Mouse (Mus musculus) midbrain, embryonic 14.5 days (tissue): ENCODE measurements at regions not wholly inside any gene's neighbourhood (a gene's known extent, or its start where the extent isn't known, plus 50 kb on each side); places are given as distances from the start of the nearest gene placed in this dataset.

Source experiments
- ATAC-seq: fragments of 200-750 bp; cut with Nextera tagmentation; 2 replicates; pipeline ENCODE4 v1.8.0; 2017; ENCODE audit warnings: moderate number of reproducible peaks, moderate library complexity; ENCODE audit not compliant: low FRiP score, low TSS enrichment
- DNase-seq: peaks from one replicate; pipeline ENCODE4 v3.0.0-alpha.2; 2015
- H3K27ac ChIP-seq: fragments of 300-500 bp; sonication (generic); replicated peaks from 2 replicates; pipeline ENCODE4 v1.5.1; 2014; ENCODE audit warnings: mild to moderate bottlenecking, low read depth, low read length, moderate library complexity
- H3K27me3 ChIP-seq: fragments of 300-500 bp; sonication (generic); 2 replicates; pipeline ENCODE4 v1.6.1; 2014; ENCODE audit warnings: low read length, control low read depth, mixed read lengths; ENCODE audit not compliant: control insufficient read depth, insufficient read depth
- H3K36me3 ChIP-seq: fragments of 300-500 bp; sonication (generic); 2 replicates; pipeline ENCODE4 v1.6.1; 2014; ENCODE audit warnings: low read length, control low read depth; ENCODE audit not compliant: control insufficient read depth, insufficient read depth
- H3K4me1 ChIP-seq: fragments of 300-500 bp; sonication (generic); 2 replicates; pipeline ENCODE4 v1.6.1; 2014; ENCODE audit warnings: mild to moderate bottlenecking, antibody characterized with exemption, low read length, control low read depth; ENCODE audit not compliant: control insufficient read depth, insufficient read depth
- H3K4me2 ChIP-seq: fragments of 300-500 bp; sonication (generic); 2 replicates; pipeline ENCODE4 v1.6.1; 2014; ENCODE audit warnings: mild to moderate bottlenecking, low read length, moderate library complexity
- H3K4me3 ChIP-seq: fragments of 300-500 bp; sonication (generic); replicated peaks from 2 replicates; pipeline ENCODE4 v1.5.1; 2014; ENCODE audit warnings: low read depth, low read length
- H3K9ac ChIP-seq: fragments of 300-500 bp; sonication (generic); replicated peaks from 2 replicates; pipeline ENCODE4 v1.6.1; 2014; ENCODE audit warnings: mild to moderate bottlenecking, low read length, moderate library complexity
- H3K9me3 ChIP-seq: fragments of 300-500 bp; sonication (generic); 2 replicates; pipeline ENCODE4 v1.6.1; 2016; ENCODE audit warnings: low read length, control low read depth, mixed read lengths; ENCODE audit not compliant: control insufficient read depth
- WGBS: fragments of 180-500 bp; shearing (Covaris S2); extraction: QIAGEN DNeasy Blood & Tissue Kit; methylation state at CpG from one replicate; pipeline ENCODE4 v1.1.7; 2014; 5-methylcytosine and 5-hydroxymethylcytosine counted together

GRCm38 (mm10) chr15:62265484-62265937, 1342.7 kb upstream of the A1bg start:
- Histone ChIP-seq H3K27ac (no peak overlapping the region), H3K4me3 (no peak overlapping the region), H3K9ac (no peak overlapping the region), H3K27me3 (no peaks in the 10 kb centered on the region), H3K4me1 (no peaks in the 10 kb centered on the region), H3K9me3 (no peaks in the 10 kb centered on the region), H3K4me2 (no peak overlapping the region), H3K36me3 (no peaks in the 10 kb centered on the region)
- ATAC-seq, result no peak
- WGBS, result 87% methylated on average over 4 of the region's 4 CpGs
- DNase-seq, result no peak

GRCm38 (mm10) chr15:62264966-62265365, 1342.2 kb upstream of the A1bg start:
- no peaks in the 10 kb centered on the region for H3K27me3 ChIP-seq
- no peak overlapping the region for H3K9ac ChIP-seq
- no peak for DNase-seq
- no peak overlapping the region for H3K27ac ChIP-seq
- ATAC-seq, result no peak
- no peak overlapping the region for H3K4me3 ChIP-seq
- H3K4me2 ChIP-seq, result no peak overlapping the region
- no peaks in the 10 kb centered on the region for H3K9me3 ChIP-seq
- no peaks in the 10 kb centered on the region for H3K36me3 ChIP-seq
- H3K4me1 ChIP-seq, result no peaks in the 10 kb centered on the region
- WGBS, result 90% methylated on average over 1 of the region's 1 CpGs

GRCm38 (mm10) chr15:62264183-62264582, 1341.4 kb upstream of the A1bg start:
- Histone ChIP-seq H3K27me3 (no peaks in the 10 kb centered on the region), H3K9ac (no peak overlapping the region), H3K4me2 (no peak overlapping the region), H3K4me1 (no peaks in the 10 kb centered on the region), H3K4me3 (no peak overlapping the region), H3K36me3 (no peaks in the 10 kb centered on the region), H3K9me3 (no peaks in the 10 kb centered on the region), H3K27ac (no peak overlapping the region)
- 88% methylated on average over 1 of the region's 1 CpGs for WGBS
- no peak for ATAC-seq
- DNase-seq, result no peak

GRCm38 (mm10) chr15:62262487-62262886, 1339.7 kb upstream of the A1bg start:
- Histone ChIP-seq H3K9ac (no peak overlapping the region), H3K27ac (no peak overlapping the region), H3K4me3 (no peak overlapping the region), H3K4me1 (peaks cover 7% of the 10 kb centered on the region; the same call in 1 of the 2 replicates), H3K4me2 (no peak overlapping the region), H3K9me3 (no peaks in the 10 kb centered on the region), H3K36me3 (no peaks in the 10 kb centered on the region), H3K27me3 (no peaks in the 10 kb centered on the region)
- no peak for ATAC-seq
- DNase-seq, result no peak
- WGBS, result 94% methylated on average over 5 of the region's 5 CpGs

- ATAC-seq (no peak), DNase-seq (no peak)
- no peak overlapping the region for H3K4me3 ChIP-seq
- no peaks in the 10 kb centered on the region for H3K27me3 ChIP-seq
- no peak overlapping the region for H3K9ac ChIP-seq
- H3K4me2 ChIP-seq, result no peak overlapping the region
- H3K9me3 ChIP-seq, result no peaks in the 10 kb centered on the region
- no peaks in the 10 kb centered on the region for H3K36me3 ChIP-seq
- peaks cover 7% of the 10 kb centered on the region; the same call in 1 of the 2 replicates for H3K4me1 ChIP-seq
- whole genome bisulfite sequencing, result 93% methylated on average over 2 of the region's 2 CpGs
- no peak overlapping the region for H3K27ac ChIP-seq
Observed at GRCm38 (mm10) chr15:62261520-62261919, 1338.7 kb upstream of the A1bg start.

GRCm38 (mm10) chr15:62258611-62259010, 1335.8 kb upstream of the A1bg start:
- Histone ChIP-seq H3K36me3 (no peaks in the 10 kb centered on the region), H3K27ac (no peak overlapping the region), H3K4me1 (peaks cover 7% of the 10 kb centered on the region; the same call in 1 of the 2 replicates), H3K4me3 (no peak overlapping the region), H3K9ac (no peak overlapping the region), H3K27me3 (no peaks in the 10 kb centered on the region), H3K9me3 (no peaks in the 10 kb centered on the region), H3K4me2 (no peak overlapping the region)
- WGBS, result 83% methylated on average over 5 of the region's 5 CpGs
- ATAC-seq (no peak), DNase-seq (no peak)

- Histone ChIP-seq H3K27ac (no peak overlapping the region), H3K27me3 (no peaks in the 10 kb centered on the region), H3K36me3 (no peaks in the 10 kb centered on the region), H3K4me2 (no peak overlapping the region), H3K4me3 (no peak overlapping the region), H3K9me3 (no peaks in the 10 kb centered on the region), H3K9ac (no peak overlapping the region), H3K4me1 (peaks cover 7% of the 10 kb centered on the region; the same call in 1 of the 2 replicates)
- WGBS, result 12% methylated on average over 3 of the region's 3 CpGs
- ATAC-seq (peak; percentile 80; the same call in 1 of the 2 replicates), DNase-seq (peak; percentile 65)
Observed at GRCm38 (mm10) chr15:62257955-62258354, 1335.1 kb upstream of the A1bg start.

- ATAC-seq (no peak), DNase-seq (no peak)
- H3K9ac ChIP-seq, result no peak overlapping the region
- no peaks in the 10 kb centered on the region for H3K27me3 ChIP-seq
- no peaks in the 10 kb centered on the region for H3K9me3 ChIP-seq
- H3K4me1 ChIP-seq, result peaks cover 7% of the 10 kb centered on the region; the same call in 1 of the 2 replicates
- H3K4me3 ChIP-seq, result no peak overlapping the region
- H3K4me2 ChIP-seq, result no peak overlapping the region
- H3K27ac ChIP-seq, result no peak overlapping the region
- no peaks in the 10 kb centered on the region for H3K36me3 ChIP-seq
- 83% methylated on average over 1 of the region's 1 CpGs for WGBS
Observed at GRCm38 (mm10) chr15:62257110-62257667, 1334.4 kb upstream of the A1bg start.

GRCm38 (mm10) chr15:62255571-62255970, 1332.8 kb upstream of the A1bg start:
- Histone ChIP-seq H3K27me3 (no peaks in the 10 kb centered on the region), H3K27ac (no peak overlapping the region), H3K4me2 (no peak overlapping the region), H3K9ac (no peak overlapping the region), H3K4me1 (peaks cover 7% of the 10 kb centered on the region; the same call in 1 of the 2 replicates), H3K36me3 (no peaks in the 10 kb centered on the region), H3K4me3 (no peak overlapping the region), H3K9me3 (no peaks in the 10 kb centered on the region)
- 83% methylated on average over 5 of the region's 5 CpGs for WGBS
- ATAC-seq (no peak), DNase-seq (no peak)
